Mouse (Mus musculus) heart, embryonic 12.5 days (tissue): ENCODE data around the gene Snx8. TPM values are rescaled to one million over a fixed set of nuclear protein-coding genes. Genes with fewer than 3 reads are reported as not detected.
A peak's percentile ranks its signal among the peaks of the same experiment; 100 is the strongest.

Experiments used
- ATAC-seq: fragments of 200-750 bp; cut with Nextera tagmentation; 2 replicates; pipeline ENCODE4 v1.8.0; 2017; ENCODE audit warnings: moderate TSS enrichment, moderate library complexity; ENCODE audit not compliant: insufficient number of reproducible peaks, low FRiP score
- H3K27ac ChIP-seq: fragments of 300-500 bp; sonication (generic); 2 replicates; pipeline ENCODE4 v1.5.1; 2016; ENCODE audit warnings: mild to moderate bottlenecking, moderate library complexity; ENCODE audit not compliant: poor library complexity, severe bottlenecking
- H3K27me3 ChIP-seq: fragments of 300-500 bp; sonication (generic); replicated peaks from 2 replicates; pipeline ENCODE4 v1.6.1; 2016; ENCODE audit warnings: mild to moderate bottlenecking, moderate library complexity
- H3K36me3 ChIP-seq: fragments of 300-500 bp; sonication (generic); 2 replicates; pipeline ENCODE4 v1.6.1; 2016; ENCODE audit warnings: mild to moderate bottlenecking, moderate library complexity
- H3K4me1 ChIP-seq: fragments of 300-500 bp; sonication (generic); replicated peaks from 2 replicates; pipeline ENCODE4 v1.6.1; 2016; ENCODE audit warnings: mild to moderate bottlenecking
- H3K4me2 ChIP-seq: fragments of 300-500 bp; sonication (generic); 2 replicates; pipeline ENCODE4 v1.6.1; 2016; ENCODE audit warnings: mild to moderate bottlenecking, moderate library complexity
- H3K4me3 ChIP-seq: fragments of 300-500 bp; sonication (generic); 2 replicates; pipeline ENCODE4 v1.5.1; 2016; ENCODE audit warnings: mild to moderate bottlenecking
- H3K9ac ChIP-seq: fragments of 300-500 bp; sonication (generic); 2 replicates; pipeline ENCODE4 v1.6.1; 2016; ENCODE audit warnings: mild to moderate bottlenecking, moderate library complexity
- H3K9me3 ChIP-seq: fragments of 300-500 bp; sonication (generic); replicated peaks from 2 replicates; pipeline ENCODE4 v1.6.1; 2016; ENCODE audit warnings: mild to moderate bottlenecking, moderate library complexity
- WGBS: fragments of 180-500 bp; shearing (Covaris S2); methylation state at CpG from one replicate; pipeline ENCODE4 v1.1.7; 2016; 5-methylcytosine and 5-hydroxymethylcytosine counted together
- polyA plus RNA-seq: library from polyadenylated mRNA; unstranded; fragments of >200 nt; fragmentation: Nextera tagmentation; extraction: Ambion mirVana; gene quantifications from 2 replicates; pipeline ENCODE4 v1.2.1, GENCODE M21; 2016

Snx8 gene
- 15.2 and 16.5 TPM in 2 replicates for polyA plus RNA-seq

DNA sequence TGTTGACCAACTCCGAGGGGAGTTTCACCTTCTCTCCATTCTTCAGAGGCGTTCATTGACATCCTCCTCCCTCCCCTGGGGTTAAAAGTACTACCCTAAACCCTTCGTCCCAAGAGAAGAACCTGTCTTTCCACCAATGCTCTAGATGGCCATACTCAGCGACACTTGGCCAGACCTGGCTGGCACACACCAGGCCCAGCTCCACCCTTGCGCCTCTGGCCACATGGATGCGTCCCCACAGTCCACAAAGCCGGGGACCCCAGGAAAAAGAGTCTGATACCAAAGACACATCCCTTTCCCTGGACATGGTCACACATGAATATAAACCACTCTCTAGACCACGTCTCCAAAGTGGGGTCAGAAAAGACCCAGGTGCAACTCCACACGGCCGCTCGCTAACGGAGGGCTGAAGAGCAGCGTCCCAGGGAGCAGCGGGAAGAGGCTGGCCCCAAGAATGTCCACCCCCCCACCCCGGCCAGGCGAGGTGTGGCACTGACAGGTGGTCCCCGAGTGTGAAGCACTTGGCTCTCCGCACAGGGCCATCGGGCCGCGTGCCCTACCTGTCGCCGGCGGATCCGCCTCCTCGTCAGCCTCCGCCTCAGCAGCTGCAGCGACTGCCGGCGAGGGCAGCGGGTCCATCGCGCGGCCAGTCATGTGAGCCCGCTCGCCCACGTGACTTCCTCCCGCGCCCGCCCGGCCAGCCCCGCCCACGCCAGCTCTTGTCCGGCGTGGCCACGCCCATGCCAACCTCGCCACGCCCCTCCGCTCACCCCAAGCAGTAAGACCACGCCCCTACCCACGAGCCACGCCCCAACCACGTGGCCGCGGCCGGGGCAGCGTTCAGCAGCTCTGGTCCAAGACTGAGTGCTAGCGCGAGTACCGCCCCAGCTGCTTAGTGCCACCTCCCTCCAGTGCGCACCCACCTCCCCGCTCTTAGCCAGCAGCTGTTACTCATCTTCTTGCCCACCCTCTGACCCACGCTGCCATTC is at the start of gene Snx8:
Snx8 (minus strand) TSS at position 675 of the 989 bp plus-strand sequence.
- ATAC-seq = peak; percentile 94
- Histone ChIP-seq H3K4me2 (peak within 1 kb of the TSS; percentile 93), H3K9me3 (no peaks in the 10 kb centered on the region), H3K9ac (peak within 1 kb of the TSS; percentile 87), H3K36me3 (no peaks in the 10 kb centered on the region), H3K4me3 (peak within 1 kb of the TSS; percentile 80), H3K4me1 (peaks cover 20% of the 10 kb centered on the region), H3K27ac (no peak within 1 kb of the TSS), H3K27me3 (0 out of 2 replicates have a peak, but pooled peaks cover 4% of the 10 kb centered on the region)
- under 1% methylated on average over 63 of the region's 63 CpGs for WGBS

DNA sequence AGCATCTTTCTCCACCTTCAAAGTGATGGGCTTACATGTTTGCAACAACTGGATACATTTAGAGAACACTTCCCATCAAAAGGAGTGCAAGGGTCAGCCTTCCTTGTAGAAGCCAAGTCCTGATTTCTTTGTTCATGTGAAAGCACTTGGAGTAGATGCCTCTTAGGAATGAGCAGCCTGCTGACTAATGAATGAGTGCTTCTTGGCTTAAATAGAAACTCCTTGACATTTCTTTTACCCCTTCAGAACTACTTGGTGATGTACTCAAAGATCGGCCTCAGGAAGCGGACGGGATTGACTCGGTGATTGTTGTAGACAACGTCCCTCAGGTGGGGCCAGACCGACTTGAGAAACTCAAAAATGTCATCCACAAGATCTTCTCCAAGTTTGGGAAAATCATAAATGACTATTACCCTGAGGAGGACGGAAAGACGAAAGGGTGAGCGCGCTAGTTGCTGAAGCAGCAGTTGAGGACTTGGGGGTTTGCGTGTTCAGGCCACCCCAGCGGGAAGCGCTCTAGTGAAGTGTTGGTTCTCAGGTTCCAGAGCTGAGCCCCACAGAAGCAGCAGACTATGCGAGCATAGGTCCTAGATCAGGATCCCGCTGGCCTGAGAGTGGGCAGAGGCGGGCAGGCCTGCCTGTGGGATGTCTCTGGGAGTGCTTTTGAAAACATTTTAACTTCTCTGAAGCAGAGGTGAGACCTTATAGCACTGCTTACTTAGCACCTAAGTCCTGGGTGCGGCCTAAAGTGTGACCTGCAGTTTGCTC is 36.1 kb upstream of the Snx8 start:
- H3K9me3 ChIP-seq = no peaks in the 10 kb centered on the region
- no peak overlapping the region for H3K4me2 ChIP-seq
- H3K27ac ChIP-seq = no peak overlapping the region
- no peak overlapping the region for H3K4me3 ChIP-seq
- 96% methylated on average over 17 of the region's 17 CpGs for WGBS
- no peak for ATAC-seq
- peaks cover 16% of the 10 kb centered on the region for H3K4me1 ChIP-seq
- no peak overlapping the region for H3K9ac ChIP-seq
- H3K27me3 ChIP-seq = no peaks in the 10 kb centered on the region
- H3K36me3 ChIP-seq = peaks cover 58% of the 10 kb centered on the region

DNA sequence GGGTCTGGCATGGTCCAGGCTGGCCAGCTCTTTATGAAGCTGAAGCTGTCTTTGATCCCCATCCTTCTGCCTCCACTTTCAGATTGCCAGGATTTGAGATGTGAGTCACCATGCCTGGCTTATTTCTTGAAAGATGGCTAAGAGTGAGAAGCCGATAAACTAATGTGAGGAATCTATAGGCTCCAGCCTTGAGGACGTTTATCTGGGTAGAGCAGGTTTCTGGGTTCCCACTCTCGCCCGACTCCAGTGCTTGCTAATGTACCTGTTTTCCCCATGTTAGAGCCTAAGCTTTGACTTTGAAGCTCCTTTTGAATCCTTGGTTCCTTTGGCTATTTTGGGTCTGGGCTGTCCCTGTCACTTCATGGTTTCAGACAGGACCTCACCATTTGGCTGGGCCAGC is 31.6 kb upstream of the Snx8 start:
- no peak for ATAC-seq
- Histone ChIP-seq H3K36me3 (peaks cover 14% of the 10 kb centered on the region), H3K9ac (peak overlapping the region; percentile 85), H3K4me3 (peak overlapping the region; percentile 79), H3K4me1 (peaks cover 18% of the 10 kb centered on the region), H3K27me3 (no peaks in the 10 kb centered on the region), H3K27ac (no peak overlapping the region), H3K9me3 (no peaks in the 10 kb centered on the region), H3K4me2 (peak overlapping the region; percentile 85)
- WGBS = 43% methylated on average over 4 of the region's 4 CpGs

DNA sequence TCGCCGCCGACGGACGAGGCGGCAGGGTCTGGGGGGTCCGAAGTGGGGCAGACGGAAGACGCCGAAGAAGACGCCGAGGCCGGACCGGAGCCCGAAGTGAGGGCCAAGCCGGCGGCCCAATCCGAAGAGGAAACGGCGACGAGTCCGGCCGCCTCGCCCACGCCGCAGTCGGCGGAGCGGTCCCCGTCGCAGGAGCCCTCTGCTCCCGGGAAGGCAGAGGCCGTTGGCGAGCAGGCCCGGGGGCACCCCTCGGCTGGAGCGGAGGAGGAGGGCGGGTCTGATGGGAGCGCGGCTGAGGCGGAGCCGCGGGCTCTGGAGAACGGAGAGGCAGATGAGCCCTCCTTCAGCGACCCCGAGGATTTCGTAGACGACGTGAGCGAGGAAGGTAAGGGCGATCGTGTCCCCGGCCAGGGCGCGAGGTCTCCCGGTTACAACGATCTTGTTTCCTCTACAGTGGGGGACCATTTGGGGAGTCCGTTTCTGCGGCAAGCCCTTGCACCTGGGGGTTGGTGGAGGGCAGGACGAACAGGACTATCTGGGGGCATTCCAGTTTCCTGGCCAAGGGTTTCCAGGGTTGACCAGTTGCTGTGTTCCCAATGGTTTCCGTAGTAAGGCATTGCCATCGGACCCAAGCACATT is 30.5 kb upstream of the Snx8 start:
- Histone ChIP-seq H3K27ac (peak overlapping the region; percentile 53; the same call in 1 of the 2 replicates), H3K4me1 (peaks cover 18% of the 10 kb centered on the region), H3K36me3 (peaks cover 8% of the 10 kb centered on the region), H3K27me3 (no peaks in the 10 kb centered on the region), H3K9ac (peak overlapping the region; percentile 85), H3K9me3 (no peaks in the 10 kb centered on the region), H3K4me2 (peak overlapping the region; percentile 85), H3K4me3 (peak overlapping the region; percentile 79)
- peak; percentile 65 for ATAC-seq
- under 1% methylated on average over 62 of the region's 62 CpGs for WGBS

DNA sequence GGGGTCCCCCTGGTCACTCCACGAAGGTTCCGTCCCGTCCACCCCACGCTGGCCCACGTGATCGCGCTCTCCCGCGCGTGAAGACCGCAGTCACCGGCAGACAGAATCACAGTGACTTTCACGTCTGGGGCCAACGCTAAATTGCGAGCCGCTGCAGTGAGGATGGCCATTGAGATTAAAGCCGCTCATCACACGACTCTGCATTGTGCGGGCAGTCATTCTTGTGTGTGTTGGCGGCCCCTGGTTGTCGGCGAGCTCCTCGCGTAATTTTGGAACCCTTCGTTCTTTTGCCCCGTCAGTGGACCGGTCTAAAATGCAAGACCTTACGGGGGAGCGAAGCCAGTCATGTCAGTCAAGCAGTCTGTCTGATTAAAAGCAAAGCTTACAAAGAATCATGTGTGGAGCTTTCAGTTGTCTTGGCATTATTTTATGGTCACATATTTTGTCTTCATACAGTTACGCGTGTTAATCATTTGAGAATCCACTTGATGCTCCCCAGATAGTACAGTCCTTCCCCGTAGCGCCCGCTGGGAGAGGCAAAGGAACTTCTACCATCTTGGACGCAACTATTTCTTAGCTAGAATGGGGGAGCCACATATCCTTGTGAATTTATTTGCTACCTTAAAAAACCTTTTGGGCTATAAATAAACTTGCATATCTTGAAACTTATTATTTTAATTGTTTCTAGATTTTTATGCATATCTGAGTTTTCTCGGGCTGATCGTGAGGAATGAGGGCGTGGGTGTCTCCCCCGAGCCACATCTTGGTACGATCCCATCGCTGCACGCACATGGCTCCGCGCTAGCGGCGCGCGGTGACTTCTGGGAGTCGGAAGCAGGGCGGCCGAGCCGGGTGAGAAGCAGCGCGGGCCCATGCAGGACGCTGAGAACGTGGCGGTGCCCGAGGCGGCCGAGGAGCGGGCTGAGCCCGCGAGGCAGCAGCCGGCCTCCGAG is 29.7 kb upstream of the Snx8 start, which contains the start of gene Eif3b:
Eif3b (plus strand) TSS at position 840 of the 953 bp plus-strand sequence.
- H3K36me3 ChIP-seq = peaks cover 8% of the 10 kb centered on the region
- peak within 1 kb of the TSS; percentile 79 for H3K4me3 ChIP-seq
- no peaks in the 10 kb centered on the region for H3K27me3 ChIP-seq
- peak within 1 kb of the TSS; percentile 85 for H3K4me2 ChIP-seq
- no peaks in the 10 kb centered on the region for H3K9me3 ChIP-seq
- peak within 1 kb of the TSS; percentile 96 for H3K27ac ChIP-seq
- under 1% methylated on average over 65 of the region's 65 CpGs for WGBS
- H3K9ac ChIP-seq = peak within 1 kb of the TSS; percentile 85
- H3K4me1 ChIP-seq = peaks cover 18% of the 10 kb centered on the region
- ATAC-seq = peak; percentile 94

DNA sequence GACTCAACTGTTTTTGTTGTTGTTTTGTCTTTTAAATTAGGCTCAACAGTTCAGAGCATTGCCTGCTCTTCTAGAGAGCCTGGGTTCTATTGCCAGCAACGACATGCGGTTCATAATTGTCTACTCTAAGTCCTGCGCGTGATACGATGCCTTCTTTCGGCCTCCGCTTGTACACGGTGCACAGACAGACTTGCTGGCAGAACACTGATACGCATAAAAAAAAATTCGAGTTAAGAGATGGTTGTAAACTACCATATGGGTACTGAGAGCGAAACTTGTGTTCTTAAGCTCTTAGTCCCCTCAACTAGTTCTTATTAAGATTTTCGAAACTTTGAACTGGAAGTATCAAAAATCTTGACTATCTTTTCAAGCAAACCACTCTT is 29.0 kb upstream of the Snx8 start:
- Histone ChIP-seq H3K27ac (peak overlapping the region; percentile 96), H3K4me1 (peaks cover 18% of the 10 kb centered on the region), H3K4me2 (peak overlapping the region; percentile 85), H3K9me3 (no peaks in the 10 kb centered on the region), H3K9ac (peak overlapping the region; percentile 81), H3K4me3 (peak overlapping the region; percentile 79), H3K27me3 (no peaks in the 10 kb centered on the region), H3K36me3 (peaks cover 2% of the 10 kb centered on the region)
- ATAC-seq = no peak
- WGBS = 2% methylated on average over 12 of the region's 12 CpGs

DNA sequence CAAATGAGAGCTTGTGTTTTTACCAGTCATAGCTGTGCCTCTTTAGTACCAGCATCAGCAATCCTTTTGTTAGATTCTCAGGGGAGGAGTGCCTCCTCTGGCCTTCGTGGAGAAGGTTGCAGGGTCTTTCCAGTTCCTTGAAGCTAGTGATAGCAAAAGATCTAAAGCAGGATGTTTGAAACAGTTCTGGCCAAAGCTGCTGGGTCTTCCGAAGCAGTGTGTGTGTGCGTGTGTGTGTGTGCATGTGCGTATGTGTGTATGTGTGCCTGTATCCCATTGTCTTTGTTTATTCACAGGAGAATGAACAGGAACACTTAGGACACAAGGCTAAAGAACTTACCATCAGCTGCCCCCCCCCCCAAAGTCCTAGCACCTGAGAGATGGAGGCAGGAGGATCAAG is 25.6 kb upstream of the Snx8 start:
- H3K9me3 ChIP-seq = no peaks in the 10 kb centered on the region
- no peaks in the 10 kb centered on the region for H3K4me1 ChIP-seq
- H3K4me2 ChIP-seq = no peak overlapping the region
- H3K9ac ChIP-seq = no peak overlapping the region
- no peak overlapping the region for H3K4me3 ChIP-seq
- H3K36me3 ChIP-seq = no peaks in the 10 kb centered on the region
- 62% methylated on average over 4 of the region's 4 CpGs for WGBS
- ATAC-seq = no peak
- H3K27ac ChIP-seq = no peak overlapping the region
- H3K27me3 ChIP-seq = no peaks in the 10 kb centered on the region

DNA sequence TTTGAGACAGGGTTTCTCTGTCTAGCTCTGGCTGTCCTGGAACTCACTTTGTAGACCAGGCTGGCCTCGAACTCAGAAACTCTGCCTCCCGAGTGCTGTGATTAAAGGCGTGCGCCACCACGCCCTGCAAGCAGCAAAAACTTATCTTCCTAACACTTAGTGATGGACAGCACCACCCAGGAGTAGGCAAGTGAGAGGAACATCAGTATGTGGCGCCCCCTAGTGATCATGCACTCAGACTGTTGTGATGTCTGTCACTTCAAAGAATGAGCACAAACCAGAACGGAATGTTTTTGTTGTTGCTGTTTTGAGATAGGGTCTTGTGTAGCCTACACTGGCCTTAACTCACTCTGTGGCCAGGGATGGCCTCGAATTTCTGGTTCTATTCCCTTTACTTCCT is 22.3 kb upstream of the Snx8 start:
- Histone ChIP-seq H3K9me3 (no peaks in the 10 kb centered on the region), H3K4me1 (no peaks in the 10 kb centered on the region), H3K27ac (no peak overlapping the region), H3K4me2 (no peak overlapping the region), H3K4me3 (no peak overlapping the region), H3K27me3 (no peaks in the 10 kb centered on the region), H3K36me3 (no peaks in the 10 kb centered on the region), H3K9ac (no peak overlapping the region)
- WGBS = 29% methylated on average over 8 of the region's 8 CpGs
- no peak for ATAC-seq

DNA sequence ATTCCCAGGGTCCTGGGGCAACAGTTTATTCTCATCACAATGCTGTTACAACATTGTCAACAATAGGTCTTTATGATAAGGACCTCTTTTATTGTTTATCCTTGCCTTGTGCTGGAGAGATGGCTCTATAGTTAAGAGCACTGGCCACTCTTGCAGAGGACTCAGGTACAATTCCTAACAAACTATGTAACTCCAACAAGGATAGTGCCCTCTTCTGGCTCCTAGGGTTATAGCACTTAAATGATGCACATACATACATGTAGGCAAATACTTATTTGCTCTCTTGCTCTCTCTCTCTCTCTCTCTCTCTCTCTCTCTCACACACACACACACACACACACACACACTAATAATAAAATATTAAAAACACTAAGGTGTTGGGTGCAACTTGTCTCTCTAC is 19.7 kb upstream of the Snx8 start:
- Histone ChIP-seq H3K27ac (no peak overlapping the region), H3K36me3 (no peaks in the 10 kb centered on the region), H3K4me2 (no peak overlapping the region), H3K4me1 (no peaks in the 10 kb centered on the region), H3K9ac (no peak overlapping the region), H3K4me3 (no peak overlapping the region), H3K27me3 (no peaks in the 10 kb centered on the region), H3K9me3 (no peaks in the 10 kb centered on the region)
- no peak for ATAC-seq

DNA sequence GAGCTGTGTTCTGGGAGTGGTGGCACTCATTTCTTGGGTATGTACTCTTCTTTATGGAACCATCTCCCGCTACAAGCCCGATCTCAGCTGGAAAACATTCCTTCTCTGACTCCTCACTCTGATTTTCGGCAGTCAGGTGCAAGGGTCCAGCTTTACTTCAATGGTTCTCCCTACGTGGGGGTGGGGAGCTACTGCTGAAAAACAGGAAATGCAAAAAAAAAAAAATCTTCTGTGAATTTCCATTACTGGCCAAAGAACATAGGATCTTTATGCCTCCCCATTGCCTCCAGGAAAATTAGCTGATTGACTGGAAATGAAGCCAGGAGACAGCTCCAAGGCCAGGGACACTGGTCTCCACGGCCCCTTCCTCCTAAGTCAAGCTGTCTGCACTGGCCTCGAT is 17.6 kb upstream of the Snx8 start:
- 64% methylated on average over 6 of the region's 6 CpGs for WGBS
- ATAC-seq = no peak

More for the DNA sequence above, 17.6 kb upstream of the Snx8 start:
- Histone ChIP-seq H3K4me1 (no peaks in the 10 kb centered on the region), H3K27ac (no peak overlapping the region), H3K4me2 (no peak overlapping the region), H3K36me3 (no peaks in the 10 kb centered on the region), H3K9me3 (no peaks in the 10 kb centered on the region), H3K27me3 (no peaks in the 10 kb centered on the region), H3K9ac (no peak overlapping the region), H3K4me3 (no peak overlapping the region)
